Mouse (Mus musculus): ENCODE data around the gene Rad17.

Rad17 gene

DNA sequence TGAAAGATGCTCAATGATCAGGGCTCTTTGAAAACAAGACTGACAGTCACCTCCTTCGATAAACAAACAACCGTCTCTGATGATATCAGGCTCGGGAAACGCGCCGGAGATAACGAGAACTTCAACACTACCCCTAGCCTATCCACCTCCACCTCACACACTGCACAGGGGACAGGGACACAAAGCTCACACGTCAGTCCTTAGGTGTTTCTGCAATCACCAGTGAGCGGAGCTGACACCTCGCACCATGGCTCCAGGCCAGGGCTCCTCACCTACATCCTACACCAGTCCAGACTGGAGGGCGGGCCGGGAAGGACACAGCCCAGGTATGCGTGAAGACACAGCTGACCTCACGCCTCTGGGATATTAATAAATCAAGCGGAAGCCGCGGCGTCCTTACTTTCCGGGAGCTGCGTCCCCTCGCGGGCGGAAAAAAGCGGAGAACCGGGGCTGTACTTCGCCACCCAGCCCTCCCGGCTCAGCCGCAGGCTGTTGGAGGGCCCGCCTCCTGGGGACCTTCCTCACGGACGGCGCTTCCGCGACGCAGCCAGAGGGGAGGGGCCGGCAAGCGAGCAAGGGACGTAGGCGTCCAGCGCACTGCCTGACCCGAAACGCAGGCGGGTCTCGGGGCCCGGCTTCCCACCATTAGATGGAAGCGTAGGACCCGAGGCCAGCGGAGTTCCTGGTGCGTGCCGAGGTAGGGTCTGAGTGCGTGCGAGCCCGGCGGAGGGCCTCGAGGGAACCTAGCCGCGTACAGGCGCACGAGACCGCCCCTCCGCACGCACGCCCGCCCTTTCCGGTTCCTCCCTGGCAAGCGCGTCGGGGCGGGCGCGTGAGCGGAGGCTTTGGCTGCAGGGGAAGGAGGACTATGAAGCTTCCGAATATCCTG is at the start of gene Rad17, which contains the start of gene Ak6:
Rad17 (minus strand) TSS at position 502 of the 889 bp plus-strand sequence.
Ak6 (plus strand) TSS at position 430 of the 889 bp plus-strand sequence.
- DNase-seq (ENCODE audit: low spot score in 2 of 2), result peak; percentile 89 to 98

DNA sequence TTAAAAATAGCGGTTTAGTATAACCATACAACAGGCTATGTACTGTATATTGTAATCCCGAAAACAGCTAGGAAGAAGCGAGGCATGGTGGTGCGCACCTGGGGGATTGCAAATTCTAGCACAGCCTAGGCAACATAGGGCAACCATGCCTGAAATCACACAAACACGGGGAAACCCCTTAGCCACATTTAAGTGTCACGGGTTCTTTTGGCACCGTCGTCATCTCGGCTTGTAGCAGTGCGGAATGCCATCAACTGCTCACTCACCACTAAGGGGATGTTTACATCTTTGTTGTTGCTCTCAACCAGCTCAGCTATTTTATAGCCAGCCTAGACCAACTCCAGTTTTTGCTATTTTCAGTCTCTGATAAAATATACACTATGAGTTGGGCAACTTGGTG is 48.0 kb upstream of the Rad17 start:
- DNase-seq (ENCODE audit: low spot score in 2 of 2), result no peak

DNA sequence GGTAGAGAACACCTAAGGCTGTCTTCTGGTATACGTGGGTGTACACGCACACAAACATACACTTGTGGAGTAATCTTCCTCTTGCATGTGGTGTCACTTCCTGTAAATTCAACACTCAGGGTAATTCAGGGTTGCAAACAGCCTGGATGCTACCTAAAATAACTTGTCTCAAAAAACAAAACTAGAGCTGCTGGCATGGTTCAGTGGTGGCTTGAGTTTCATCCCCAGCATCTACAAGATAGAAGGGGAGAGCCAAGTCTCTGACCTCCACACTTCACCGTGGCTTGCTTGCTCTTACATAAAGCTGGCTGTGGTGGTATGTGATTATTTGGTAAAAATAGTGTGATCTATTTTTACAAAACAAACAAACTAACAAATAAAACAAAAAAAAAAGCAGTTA is 46.7 kb upstream of the Rad17 start:
- no peak for DNase-seq (ENCODE audit: low spot score in 2 of 2)

GRCm38 (mm10) chr13:100687513-100687912 is 36.7 kb upstream of the Rad17 start:
- no peak for DNase-seq (ENCODE audit: low spot score in 2 of 2)

- no peak for DNase-seq (ENCODE audit: low spot score in 2 of 2)
These were observed 33.5 kb upstream of the Rad17 start for GRCm38 (mm10) chr13:100684355-100684754.

- DNase-seq (ENCODE audit: low spot score in 2 of 2), result no peak
These were observed 32.0 kb upstream of the Rad17 start for GRCm38 (mm10) chr13:100682837-100683236.

DNA sequence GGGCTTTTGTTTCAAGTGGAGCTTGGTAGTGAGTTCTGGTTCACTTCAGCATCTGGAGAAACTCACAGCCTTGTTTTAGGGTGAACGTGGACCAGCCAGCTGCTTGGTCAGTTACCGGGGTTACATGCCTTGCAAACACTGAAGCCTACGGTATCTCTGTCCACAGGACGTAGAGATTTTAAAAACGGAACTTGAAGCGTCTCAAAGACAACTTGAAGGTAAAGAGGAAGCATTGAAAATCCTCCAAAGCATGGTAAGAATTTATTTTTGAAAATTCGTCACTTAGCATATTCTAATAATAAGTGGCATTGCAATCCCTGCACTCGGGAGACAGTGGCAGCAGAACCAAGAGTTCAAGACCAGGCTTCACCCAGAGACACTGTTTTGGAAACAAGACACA is 30.8 kb upstream of the Rad17 start:
- no peak for DNase-seq (ENCODE audit: low spot score in 2 of 2)

GRCm38 (mm10) chr13:100675936-100676635 is 25.2 kb upstream of the Rad17 start:
- no peak for DNase-seq (ENCODE audit: low spot score in 2 of 2)

DNA sequence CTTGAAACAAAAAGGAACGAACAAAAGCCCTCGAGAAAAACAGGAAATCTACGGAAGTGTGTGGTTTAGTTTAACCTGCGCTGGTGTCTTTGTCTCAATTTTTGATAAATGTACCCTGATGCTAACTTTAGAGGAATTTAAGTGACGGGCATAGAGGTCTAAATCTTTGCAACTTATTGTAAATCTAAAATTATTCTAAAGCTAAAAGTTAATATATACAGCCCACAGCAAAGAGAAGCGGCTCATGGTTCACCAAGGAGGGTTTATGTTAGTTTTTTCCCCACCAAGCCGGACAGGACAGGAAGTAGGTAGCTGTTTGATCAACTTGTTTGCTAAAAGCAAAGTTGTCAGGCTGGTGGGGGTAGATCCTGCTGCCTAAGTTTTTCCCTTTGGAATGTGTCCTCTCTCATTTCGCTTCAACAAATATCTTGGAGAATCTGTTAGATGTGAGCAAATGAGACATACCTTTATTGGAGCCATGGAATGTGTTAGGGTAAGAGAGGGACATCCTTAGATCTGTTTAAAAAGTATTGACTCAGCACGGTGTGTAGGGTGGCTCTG is 19.4 kb upstream of the Rad17 start:
- no peak for DNase-seq (ENCODE audit: low spot score in 2 of 2)

GRCm38 (mm10) chr13:100669291-100670022 is 18.6 kb upstream of the Rad17 start, which contains the start of gene Ccdc125:
TSS of gene Ccdc125 (plus strand) at chr13:100669717.
- peak; percentile 15 to 49 for DNase-seq (ENCODE audit: low spot score in 2 of 2)

DNA sequence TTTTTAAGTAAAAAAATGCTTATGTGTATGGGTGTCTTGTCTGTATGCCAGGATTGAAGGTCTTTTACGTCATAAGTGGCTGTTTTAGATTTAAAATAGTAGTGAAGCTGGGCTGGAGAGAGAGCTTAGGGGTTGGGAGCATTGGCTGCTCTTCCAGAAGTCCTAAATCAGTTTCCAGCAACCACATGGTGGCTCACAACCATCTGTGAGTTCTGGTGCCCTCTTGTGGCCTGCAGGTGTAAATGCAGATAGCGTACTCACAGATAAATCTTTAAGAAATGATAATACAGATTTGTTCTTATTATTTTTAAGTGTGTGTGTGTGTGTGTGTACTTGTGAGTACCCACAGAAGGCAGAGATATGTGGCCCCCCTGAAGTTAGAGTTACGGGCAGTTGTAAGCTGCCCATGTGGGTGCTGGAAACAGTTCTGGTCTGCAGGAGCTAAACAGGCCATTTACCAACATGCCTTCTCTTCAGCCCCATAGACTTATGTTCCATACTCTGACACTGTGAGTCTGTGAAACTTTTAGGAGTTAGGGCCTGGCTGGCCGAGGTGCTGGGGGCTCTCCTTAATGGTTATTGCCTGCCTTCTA is 9.1 kb upstream of the Rad17 start:
- DNase-seq (ENCODE audit: low spot score in 2 of 2), result peak in 1 of 2 experiments; percentile 9

DNA sequence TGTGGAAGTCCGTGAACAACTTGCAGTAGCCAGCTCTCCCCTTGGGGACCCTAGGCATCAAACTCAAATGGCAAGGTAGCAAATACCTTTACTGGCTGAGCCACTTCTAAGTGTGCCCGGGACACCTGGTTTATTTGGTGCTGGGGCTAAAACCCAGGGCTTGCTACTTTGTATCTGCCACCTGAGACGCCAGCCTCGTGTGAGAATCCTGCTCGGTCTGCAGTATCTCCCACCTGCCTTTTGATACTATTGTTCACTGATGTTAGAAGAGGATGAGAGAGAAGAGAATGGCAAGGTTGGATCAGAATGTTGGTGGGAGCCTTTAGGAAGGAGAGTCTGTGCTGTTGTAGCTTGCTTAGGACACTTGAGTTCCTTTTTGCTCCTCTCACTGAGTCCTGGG is 7.2 kb upstream of the Rad17 start:
- DNase-seq (ENCODE audit: low spot score in 2 of 2), result no peak

GRCm38 (mm10) chr13:100651439-100652186 is 762 bp upstream of the Rad17 start, which contains the start of gene Taf9:
TSS of gene Taf9 (plus strand) at chr13:100651579.
- DNase-seq (ENCODE audit: low spot score in 2 of 2), result no peak

DNA sequence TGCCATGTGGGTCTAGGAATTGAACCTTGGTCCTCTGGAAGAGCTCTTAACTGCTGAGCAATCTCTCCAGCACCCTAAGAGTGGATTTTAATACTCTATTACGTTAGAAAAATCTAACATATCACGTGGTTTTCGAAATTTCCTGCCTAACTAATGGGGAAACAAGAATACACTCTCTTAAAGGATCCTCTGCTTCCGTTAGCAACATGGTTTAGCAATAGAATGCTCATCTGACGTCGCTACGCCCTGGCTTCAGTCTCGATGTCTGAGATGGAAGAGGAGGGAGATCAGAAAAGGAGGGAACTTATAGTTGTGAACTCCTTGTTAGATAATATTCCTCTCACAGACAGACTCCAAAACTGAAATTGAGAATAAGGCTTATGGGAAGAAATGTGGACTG is 2.6 kb downstream of the Rad17 start:
- DNase-seq (ENCODE audit: low spot score in 2 of 2), result no peak

DNA sequence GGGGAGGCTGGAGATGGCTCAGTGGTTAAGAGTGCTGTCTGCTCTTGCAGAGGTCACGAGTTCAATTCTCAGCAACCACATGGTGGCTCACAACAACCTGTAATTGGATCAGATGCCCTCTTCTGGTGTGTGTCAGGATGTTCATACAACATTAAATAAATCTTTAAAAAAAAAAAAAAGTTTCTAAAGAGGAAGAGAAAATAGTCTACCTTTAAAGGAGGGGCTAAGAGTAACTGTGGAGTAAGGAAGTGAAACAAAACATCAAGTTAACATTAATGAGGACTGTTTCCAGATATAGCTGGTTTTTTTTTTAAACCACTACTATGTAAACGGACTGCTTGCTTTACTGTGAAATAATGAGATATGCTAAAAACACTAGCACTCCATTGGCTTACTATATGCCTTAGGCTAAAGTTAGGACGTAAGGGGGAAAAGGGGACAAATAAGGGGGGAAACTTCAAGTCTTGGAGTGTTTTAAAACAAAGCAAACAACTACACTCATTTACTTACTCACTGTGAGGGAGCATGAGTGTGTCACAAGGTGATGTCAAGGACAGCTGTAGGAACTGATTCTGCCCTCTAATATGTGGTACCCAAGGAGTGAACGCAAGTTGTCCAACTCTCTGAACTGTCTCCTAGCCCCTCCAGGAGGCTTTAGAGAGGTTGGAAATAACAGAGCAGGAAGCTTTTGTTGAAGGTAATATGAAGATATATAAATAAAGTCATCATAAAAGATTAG is 8.2 kb downstream of the Rad17 start:
- DNase-seq (ENCODE audit: low spot score in 2 of 2), result no peak

GRCm38 (mm10) chr13:100634106-100634691 is 16.7 kb downstream of the Rad17 start:
- no peak for DNase-seq (ENCODE audit: low spot score in 2 of 2)

DNA sequence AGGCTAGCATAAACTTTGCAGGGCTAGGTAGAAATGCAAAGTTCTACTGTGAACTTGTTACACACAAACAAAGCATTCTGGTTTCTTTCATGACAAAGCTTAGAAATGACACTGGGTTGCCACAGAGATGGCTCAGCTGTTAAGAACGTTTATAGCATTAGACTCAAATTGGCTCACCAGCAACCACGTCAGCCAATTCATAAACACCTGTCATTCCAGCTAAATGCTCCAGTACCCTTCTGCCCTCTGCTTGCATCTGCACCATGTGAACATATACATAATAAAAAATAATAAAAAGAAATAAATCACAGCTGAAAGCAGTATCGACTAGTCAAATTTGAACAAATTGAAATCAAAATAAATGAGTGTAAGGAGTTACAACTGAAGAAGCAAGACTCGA is 28.6 kb downstream of the Rad17 start:
- DNase-seq (ENCODE audit: low spot score in 2 of 2), result no peak

GRCm38 (mm10) chr13:100617583-100617982 is 33.3 kb downstream of the Rad17 start:
- DNase-seq (ENCODE audit: low spot score in 2 of 2), result no peak

Data from urinary bladder, adult 18-20 months (tissue).